Mouse (Mus musculus) C2C12 (cell line): ENCODE results near the gene Tesc. TPM values are rescaled to one million over a fixed set of nuclear protein-coding genes. Genes with fewer than 3 reads are reported as not detected.

Experiments used
- H3K27me3 ChIP-seq: one replicate; pipeline ENCODE4 v1.6.1; 2011; ENCODE audit not compliant: control insufficient read depth, insufficient read depth, insufficient read length
- H3K36me3 ChIP-seq: one replicate; pipeline ENCODE4 v1.6.1; 2011; ENCODE audit not compliant: control insufficient read depth, insufficient read depth
- H3K4me3 ChIP-seq: one replicate; pipeline ENCODE4 v1.5.1; 2011; ENCODE audit warnings: mild to moderate bottlenecking, control low read depth; ENCODE audit not compliant: poor library complexity, insufficient read depth, severe bottlenecking
- H3K79me2 ChIP-seq: one replicate; pipeline ENCODE4 v1.6.1; 2011; ENCODE audit not compliant: control insufficient read depth, insufficient read depth
- H3K79me3 ChIP-seq: one replicate; pipeline ENCODE4 v1.6.1; 2011; ENCODE audit warnings: low read depth, control low read depth
- H3ac ChIP-seq: one replicate; pipeline ENCODE3; 2011; ENCODE audit warnings: low read depth; ENCODE audit not compliant: control insufficient read depth, insufficient read length
- CEBPB ChIP-seq: IDR thresholded peaks from one replicate; pipeline ENCODE4 v1.6.1; 2011; ENCODE audit warnings: low read depth, mild to moderate bottlenecking, control low read depth, moderate library complexity
- CTCF ChIP-seq: IDR thresholded peaks from one replicate; pipeline ENCODE4 v1.5.1; 2011; ENCODE audit not compliant: control insufficient read depth, insufficient read depth, insufficient read length
- FOSL1 ChIP-seq: IDR thresholded peaks from one replicate; pipeline ENCODE4 v1.8.0; 2011; ENCODE audit warnings: mild to moderate bottlenecking, low read length; ENCODE audit not compliant: poor library complexity, insufficient read depth, severe bottlenecking
- MAX ChIP-seq: IDR thresholded peaks from one replicate; pipeline ENCODE4 v1.6.1; 2011; ENCODE audit warnings: mild to moderate bottlenecking, control low read depth
- MYOD1 ChIP-seq: IDR thresholded peaks from one replicate; pipeline ENCODE4 v1.6.1; 2011; ENCODE audit warnings: low read depth; ENCODE audit not compliant: control insufficient read depth, insufficient read length
- MYOG ChIP-seq: IDR thresholded peaks from one replicate; pipeline ENCODE4 v1.6.1; 2011; ENCODE audit not compliant: control insufficient read depth, insufficient read length; ENCODE audit errors: extremely low read depth
- USF1 ChIP-seq: IDR thresholded peaks from one replicate; pipeline ENCODE4 v1.6.1; 2011; ENCODE audit warnings: low read depth, mild to moderate bottlenecking, control low read depth, moderate library complexity
- polyA plus RNA-seq: library from polyadenylated mRNA; unstranded; fragments of >200 nt; fragmentation: generic; extraction: Trizol; gene quantifications from one replicate; pipeline ENCODE4 v1.2.1, GENCODE M21; 2012; ENCODE audit warnings: missing spikeins

Gene Tesc
- polyA plus RNA-seq, 1 experiment: 0.06 TPM

DNA sequence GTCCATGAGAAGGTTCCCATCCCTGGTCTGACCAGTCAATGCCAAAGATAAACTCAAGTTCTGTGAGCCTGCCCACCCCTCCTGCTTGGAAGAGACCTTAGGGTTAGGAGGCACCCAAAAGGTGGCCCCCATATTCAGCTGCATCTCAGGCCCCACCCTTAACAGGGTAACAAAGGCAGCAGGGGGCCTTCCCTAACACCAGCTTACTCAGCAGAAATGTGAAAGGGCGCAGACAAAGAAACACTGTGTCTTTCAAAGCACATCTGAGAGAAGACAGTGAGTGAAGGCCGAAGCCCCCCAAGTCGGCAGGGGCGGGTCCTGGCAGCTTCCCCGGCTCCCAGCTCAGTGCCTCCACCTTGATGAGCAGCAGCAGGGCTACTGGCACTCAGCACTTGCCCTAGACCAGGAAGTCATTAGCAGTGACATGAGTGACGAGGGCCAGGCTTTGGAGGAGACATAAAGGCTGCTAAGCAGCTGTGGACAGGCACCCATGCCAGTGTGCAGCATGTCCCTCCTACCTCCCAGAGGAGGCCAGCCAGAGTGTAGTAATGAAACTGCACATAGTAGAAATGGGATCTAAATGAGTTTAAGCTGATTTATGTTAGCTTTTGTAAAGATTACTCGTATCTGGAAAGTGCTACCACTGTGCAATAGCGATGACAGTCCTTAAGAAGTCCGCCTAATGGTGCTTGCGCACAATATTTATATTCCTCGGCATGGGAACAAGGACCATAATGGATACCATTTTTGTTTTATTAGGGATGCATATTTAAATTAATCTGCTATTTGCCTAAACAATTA is 71.7 kb downstream of the Tesc start:
- Histone ChIP-seq H3K79me3 (no peaks in the 10 kb centered on the region), H3K36me3 (peaks cover 14% of the 10 kb centered on the region), H3K4me3 (no peak overlapping the region), H3ac (no peak overlapping the region), H3K79me2 (no peaks in the 10 kb centered on the region), H3K27me3 (no peaks in the 10 kb centered on the region)
- no peak for TF ChIP-seq FOSL1

DNA sequence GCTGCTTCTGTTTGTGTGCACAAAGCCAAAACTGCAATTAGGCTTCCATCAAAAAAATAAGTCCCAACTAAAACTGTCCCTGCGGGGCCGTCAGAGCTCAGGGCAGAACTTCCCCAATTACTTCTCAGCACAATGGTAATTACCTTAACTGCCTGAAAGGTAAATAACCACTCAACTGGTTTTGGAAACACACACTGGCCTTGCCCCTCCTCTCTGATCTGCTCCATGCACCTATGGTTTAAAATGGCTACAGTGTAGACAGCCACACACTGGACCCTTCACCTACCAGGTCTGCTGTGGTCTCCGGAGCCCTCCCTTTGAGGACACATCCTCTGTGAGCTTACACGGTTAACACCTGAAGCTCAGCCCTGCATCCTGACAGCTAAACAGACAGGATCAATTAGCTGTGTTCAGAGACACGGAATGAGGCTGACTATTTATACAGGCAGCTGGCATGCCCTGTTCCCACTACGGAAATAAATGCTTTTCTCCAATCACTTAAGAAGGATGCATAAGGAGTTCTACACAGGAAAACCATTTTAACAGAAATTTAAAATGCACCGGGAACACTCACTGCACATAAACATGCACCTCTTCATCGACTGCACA is 72.4 kb downstream of the Tesc start:
- Histone ChIP-seq H3K27me3 (no peaks in the 10 kb centered on the region), H3K79me3 (no peaks in the 10 kb centered on the region), H3K79me2 (no peaks in the 10 kb centered on the region), H3K36me3 (peaks cover 9% of the 10 kb centered on the region), H3ac (no peak overlapping the region), H3K4me3 (no peak overlapping the region)
- TF ChIP-seq FOSL1 (no peak), CEBPB (no peak), MAX (no peak), USF1 (no peak), CTCF (no peak), MYOD1 (no peak), MYOG (no peak)

- no peaks in the 10 kb centered on the region for H3K79me2 ChIP-seq
- H3K79me3 ChIP-seq: no peaks in the 10 kb centered on the region
- TF ChIP-seq CEBPB: no peak
- TF ChIP-seq USF1: no peak
- TF ChIP-seq FOSL1: no peak
- TF ChIP-seq MYOD1: no peak
- TF ChIP-seq MYOG: no peak
- no peak for TF ChIP-seq MAX
- TF ChIP-seq CTCF: no peak
- H3K4me3 ChIP-seq: no peak overlapping the region
- peaks cover 28% of the 10 kb centered on the region for H3K36me3 ChIP-seq
- no peak overlapping the region for H3ac ChIP-seq
- H3K27me3 ChIP-seq: no peaks in the 10 kb centered on the region
Measured at GRCm38 (mm10) chr5:118105536-118105935, 78.0 kb downstream of the Tesc start.

DNA sequence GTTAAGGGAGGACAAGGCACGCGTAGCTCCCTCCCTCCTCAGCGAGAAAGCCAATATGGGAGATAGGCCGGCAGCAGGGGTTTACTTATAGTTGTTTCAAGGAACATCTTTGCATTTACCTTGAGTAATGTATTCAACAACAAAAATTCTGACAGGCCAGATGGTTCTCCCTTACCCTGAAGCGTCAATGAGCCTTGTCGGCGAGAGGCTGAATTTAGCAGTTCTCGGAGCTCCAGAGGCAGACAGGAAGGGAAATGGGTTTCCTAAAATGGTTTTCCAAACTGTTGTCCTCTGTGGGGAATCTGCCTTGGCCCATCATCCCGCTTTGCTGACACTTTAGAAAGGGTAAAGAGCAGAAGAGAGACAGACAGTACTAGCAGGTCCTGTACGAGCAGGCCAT is 79.1 kb downstream of the Tesc start:
- H3K79me3 ChIP-seq: no peaks in the 10 kb centered on the region
- H3K27me3 ChIP-seq: no peaks in the 10 kb centered on the region
- TF ChIP-seq USF1 (no peak), MAX (no peak), MYOD1 (no peak), CTCF (no peak), FOSL1 (no peak), CEBPB (no peak), MYOG (no peak)
- H3ac ChIP-seq: no peak overlapping the region
- peaks cover 27% of the 10 kb centered on the region for H3K36me3 ChIP-seq
- H3K79me2 ChIP-seq: no peaks in the 10 kb centered on the region
- H3K4me3 ChIP-seq: no peak overlapping the region

GRCm38 (mm10) chr5:118108124-118108793 is 80.7 kb downstream of the Tesc start:
- Histone ChIP-seq H3K27me3 (no peaks in the 10 kb centered on the region), H3K79me2 (no peaks in the 10 kb centered on the region), H3K4me3 (no peak overlapping the region), H3ac (no peak overlapping the region), H3K36me3 (peaks cover 28% of the 10 kb centered on the region), H3K79me3 (no peaks in the 10 kb centered on the region)
- TF ChIP-seq MYOD1 (no peak), CEBPB (no peak), MYOG (no peak), CTCF (no peak), USF1 (no peak), FOSL1 (no peak), MAX (no peak)
